Mouse (Mus musculus) liver, embryonic 14.5 days (tissue): ENCODE results near the gene Odc1. TPM values are rescaled to one million over a fixed set of nuclear protein-coding genes. Genes with fewer than 3 reads are reported as not detected.

Experiments used
- ATAC-seq: fragments of 200-750 bp; cut with Nextera tagmentation; 2 replicates; pipeline ENCODE4 v1.8.0; 2017; ENCODE audit warnings: moderate number of reproducible peaks, mild to moderate bottlenecking, moderate library complexity; ENCODE audit not compliant: insufficient read depth
- DNase-seq, 3 experiments: peaks; one replicate each; pipeline ENCODE4 v3.0.0-alpha.2; 2012 to 2013; ENCODE audit warnings: low read depth in 3 of 3, low spot score in 3 of 3
- H3K27ac ChIP-seq: fragments of 300-500 bp; sonication (generic); 2 replicates; pipeline ENCODE4 v1.5.1; 2014; ENCODE audit warnings: moderate library complexity, mild to moderate bottlenecking, control low read depth, inconsistent platforms
- H3K27me3 ChIP-seq: fragments of 300-500 bp; sonication (generic); 2 replicates; pipeline ENCODE4 v1.6.1; 2014; ENCODE audit warnings: mild to moderate bottlenecking, low read length, moderate library complexity; ENCODE audit not compliant: control insufficient read depth, insufficient read depth
- H3K36me3 ChIP-seq: fragments of 300-500 bp; sonication (generic); replicated peaks from 2 replicates; pipeline ENCODE4 v1.6.1; 2014; ENCODE audit warnings: low read depth; ENCODE audit not compliant: control insufficient read depth, insufficient read depth
- H3K4me1 ChIP-seq, 2 experiments: fragments of 200-500 bp in 1 of 2; fragments of 300-500 bp in 1 of 2; sonication (generic) in 1 of 2; replicated peaks; 2 replicates each; pipeline ENCODE4 v1.6.1; 2012 to 2014; ENCODE audit warnings: antibody characterized with exemption in 1 of 2, inconsistent platforms in 1 of 2, low read length in 1 of 2; ENCODE audit not compliant: control insufficient read depth in 2 of 2, insufficient read depth in 2 of 2
- H3K4me2 ChIP-seq: fragments of 300-500 bp; sonication (generic); 2 replicates; pipeline ENCODE4 v1.6.1; 2014; ENCODE audit warnings: low read depth, mild to moderate bottlenecking, control low read depth, moderate library complexity
- H3K4me3 ChIP-seq, 2 experiments: fragments of 200-500 bp in 1 of 2; fragments of 300-500 bp in 1 of 2; sonication (generic) in 1 of 2; 2 replicates each; pipeline ENCODE4 v1.5.1; 2012 to 2014; ENCODE audit warnings: low read depth in 2 of 2, low read length in 2 of 2, mild to moderate bottlenecking in 2 of 2, control low read depth in 1 of 2, inconsistent platforms in 1 of 2, moderate library complexity in 1 of 2; ENCODE audit not compliant: insufficient read depth in 1 of 2
- H3K9ac ChIP-seq: fragments of 300-500 bp; sonication (generic); replicated peaks from 2 replicates; pipeline ENCODE4 v1.6.1; 2014; ENCODE audit warnings: mild to moderate bottlenecking, control low read depth, moderate library complexity
- H3K9me3 ChIP-seq: fragments of 300-500 bp; sonication (generic); 2 replicates; pipeline ENCODE4 v1.6.1; 2016; ENCODE audit warnings: low read length, mixed read lengths; ENCODE audit not compliant: control insufficient read depth
- CTCF ChIP-seq: IDR thresholded peaks from 2 replicates; pipeline ENCODE4 v1.5.1; 2016; ENCODE audit warnings: antibody characterized with exemption, low read depth, control low read depth
- EP300 ChIP-seq: IDR thresholded peaks from 2 replicates; pipeline ENCODE4 v1.6.1; 2016; ENCODE audit warnings: antibody characterized with exemption, low read depth
- WGBS: fragments of 180-500 bp; shearing (Covaris S2); extraction: QIAGEN DNeasy Blood & Tissue Kit; methylation state at CpG from one replicate; pipeline ENCODE4 v1.1.7; 2014; ENCODE audit not compliant: insufficient replicate concordance; 5-methylcytosine and 5-hydroxymethylcytosine counted together
- polyA plus RNA-seq, 2 experiments: library from polyadenylated mRNA; depleted of rRNA in 1 of 2; stranded (reverse) in 1 of 2; unstranded in 1 of 2; fragments of >200 nt; fragmentation: Nextera tagmentation in 1 of 2; extraction: Ambion mirVana in 1 of 2; gene quantifications; 2 replicates each; pipeline versions ENCODE4 v1.2.1 to v1.2.3; 2012 to 2014

Odc1 gene
- polyA plus RNA-seq, 2 experiments = 444 to 457 TPM

DNA sequence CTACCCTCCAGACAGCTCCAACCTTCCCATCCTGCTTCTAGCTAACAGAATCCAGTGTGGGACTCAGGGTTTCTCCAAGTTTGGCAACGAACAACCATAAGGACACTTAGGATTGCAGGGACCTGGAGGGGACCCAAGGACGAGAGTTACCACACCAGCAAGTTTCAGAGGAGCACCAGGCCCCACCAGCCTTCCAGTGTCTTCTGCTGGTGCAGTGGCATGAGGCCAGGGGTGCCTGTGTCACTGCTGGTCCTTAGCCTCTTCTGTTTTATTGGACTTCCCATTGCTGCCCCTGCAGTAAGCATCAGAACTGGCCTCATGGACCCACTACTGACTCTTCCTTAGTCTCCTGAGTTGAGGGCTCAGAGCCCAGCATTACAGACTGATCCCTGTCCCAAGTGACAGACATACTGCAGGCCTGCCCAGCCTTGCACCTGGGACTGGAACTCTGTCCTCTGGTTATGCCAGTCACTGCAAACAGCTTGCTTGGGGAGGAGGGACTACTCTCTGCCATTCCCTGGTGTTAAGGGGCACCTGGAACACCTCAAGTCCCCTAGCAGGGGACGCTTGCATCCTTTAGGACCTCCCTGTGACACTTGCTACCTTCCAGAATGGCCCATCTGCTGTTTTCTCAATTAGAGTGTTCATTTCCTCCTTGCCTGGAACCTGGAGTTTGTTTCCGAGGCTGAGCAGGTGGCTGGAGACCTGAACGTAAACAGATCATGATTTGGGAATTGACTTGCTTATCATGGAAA is 30.7 kb downstream of the Odc1 start:
- no peak for ATAC-seq
- Histone ChIP-seq H3K9ac (no peak overlapping the region), H3K27me3 (no peaks in the 10 kb centered on the region), H3K27ac (no peak overlapping the region), H3K9me3 (no peaks in the 10 kb centered on the region), H3K4me3 (no peak overlapping the region), H3K4me1 (no peaks in the 10 kb centered on the region), H3K4me2 (no peak overlapping the region), H3K36me3 (no peaks in the 10 kb centered on the region)
- no peak for DNase-seq
- 45% methylated on average over 5 of the region's 5 CpGs for WGBS
- TF ChIP-seq CTCF = no peak
- TF ChIP-seq EP300 = no peak

DNA sequence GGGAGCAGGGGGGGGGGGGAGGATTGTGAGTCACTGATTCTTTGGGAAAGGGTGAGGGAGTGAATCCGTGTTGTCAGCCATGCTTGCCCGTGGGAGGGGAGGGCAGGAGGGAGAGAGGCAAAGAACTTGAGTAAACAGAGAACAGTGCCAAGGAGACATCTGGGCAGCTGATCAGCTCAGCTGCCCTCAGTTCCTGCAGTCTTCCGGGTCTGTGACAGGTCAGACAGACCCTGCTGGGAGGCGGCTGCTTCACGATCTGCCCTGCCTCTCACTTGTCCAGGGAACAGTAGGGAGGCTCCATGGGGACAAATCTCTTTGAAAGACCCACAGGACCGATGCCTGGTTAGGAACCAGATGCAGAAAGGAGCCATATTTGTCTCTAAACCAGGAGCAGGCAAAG is 31.4 kb downstream of the Odc1 start:
- no peak for DNase-seq
- no peak overlapping the region for H3K4me3 ChIP-seq
- TF ChIP-seq CTCF (no peak), EP300 (no peak)
- H3K4me1 ChIP-seq = no peaks in the 10 kb centered on the region
- no peaks in the 10 kb centered on the region for H3K9me3 ChIP-seq
- H3K27me3 ChIP-seq = no peaks in the 10 kb centered on the region
- H3K27ac ChIP-seq = no peak overlapping the region
- WGBS = 24% methylated on average over 6 of the region's 6 CpGs
- no peak overlapping the region for H3K9ac ChIP-seq
- no peak for ATAC-seq
- H3K36me3 ChIP-seq = no peaks in the 10 kb centered on the region
- no peak overlapping the region for H3K4me2 ChIP-seq

DNA sequence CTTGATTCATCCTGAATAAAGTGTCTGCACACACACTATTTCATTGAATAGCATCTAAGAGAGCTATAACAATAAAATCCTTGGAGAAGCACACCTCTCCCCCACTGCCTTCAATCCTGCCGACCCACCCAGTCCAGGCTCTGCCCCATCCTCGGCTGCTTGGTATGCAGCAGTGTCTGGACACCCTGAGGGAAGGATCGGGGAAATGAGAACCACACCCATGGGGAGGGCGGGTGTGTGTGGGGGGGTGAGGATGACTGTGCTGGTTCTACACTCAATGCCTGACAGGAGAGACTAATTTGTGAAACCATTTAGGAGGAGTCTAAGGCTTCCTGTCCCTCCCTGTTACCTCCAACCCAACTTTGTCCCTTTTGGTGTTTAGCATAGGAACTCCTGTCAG is 34.0 kb downstream of the Odc1 start:
- TF ChIP-seq EP300 = no peak
- TF ChIP-seq CTCF = no peak
- peak; percentile 56; the same call in 1 of the 2 replicates for ATAC-seq
- Histone ChIP-seq H3K9me3 (no peaks in the 10 kb centered on the region), H3K27ac (no peak overlapping the region), H3K4me2 (no peak overlapping the region), H3K4me1 (no peaks in the 10 kb centered on the region), H3K36me3 (no peaks in the 10 kb centered on the region), H3K27me3 (no peaks in the 10 kb centered on the region), H3K4me3 (no peak overlapping the region), H3K9ac (no peak overlapping the region)
- DNase-seq = no peak
- WGBS = 17% methylated on average over 4 of the region's 4 CpGs

DNA sequence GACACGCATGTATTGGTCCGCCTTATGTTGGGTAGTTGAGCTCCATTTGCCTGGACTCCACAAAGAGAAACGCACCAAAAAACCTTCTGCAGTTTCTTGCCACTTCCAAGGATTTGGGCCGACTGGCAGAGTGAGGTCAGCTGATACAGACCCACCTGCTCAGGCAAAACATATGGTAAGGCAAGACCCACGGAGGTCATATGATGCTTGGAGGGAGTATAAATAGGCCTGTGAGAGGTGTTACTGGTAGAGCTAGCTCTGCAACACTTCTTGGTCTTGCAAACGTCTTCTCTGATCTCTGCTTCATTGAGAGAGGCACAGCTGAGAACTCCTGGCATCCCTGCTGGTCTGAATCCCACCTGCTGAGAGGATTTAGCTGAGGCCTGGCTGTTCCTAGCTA is 36.4 kb downstream of the Odc1 start:
- Histone ChIP-seq H3K4me2 (no peak overlapping the region), H3K4me1 (no peaks in the 10 kb centered on the region), H3K36me3 (no peaks in the 10 kb centered on the region), H3K27ac (no peak overlapping the region), H3K9ac (no peak overlapping the region), H3K27me3 (no peaks in the 10 kb centered on the region), H3K4me3 (no peak overlapping the region), H3K9me3 (no peaks in the 10 kb centered on the region)
- 49% methylated on average over 6 of the region's 6 CpGs for WGBS
- no peak for TF ChIP-seq CTCF
- TF ChIP-seq EP300 = no peak
- DNase-seq = no peak
- ATAC-seq = no peak

DNA sequence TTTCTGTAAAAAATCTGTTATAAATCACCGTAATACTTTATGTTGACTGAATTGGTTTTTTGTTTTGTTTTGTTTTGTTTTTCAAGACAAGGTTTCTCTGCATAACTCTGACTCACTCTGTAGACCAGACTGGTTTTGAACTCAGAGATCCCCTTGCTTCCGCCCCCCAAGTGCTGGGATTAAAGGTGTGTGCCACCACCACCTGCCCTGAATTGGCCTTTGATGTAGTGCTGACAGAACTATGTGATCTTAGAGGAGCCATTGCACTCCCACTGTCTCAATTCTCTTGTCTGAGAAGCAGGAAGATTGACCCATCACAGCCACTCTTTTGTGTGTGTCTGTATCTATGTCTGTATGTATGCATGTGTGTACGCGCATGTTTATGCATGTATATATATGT is 37.8 kb downstream of the Odc1 start:
- ATAC-seq (no peak), DNase-seq (no peak)
- H3K9ac ChIP-seq = no peak overlapping the region
- H3K27me3 ChIP-seq = no peaks in the 10 kb centered on the region
- H3K4me2 ChIP-seq = no peak overlapping the region
- no peak overlapping the region for H3K4me3 ChIP-seq
- 83% methylated on average over 4 of the region's 4 CpGs for WGBS
- TF ChIP-seq CTCF = no peak
- TF ChIP-seq EP300 = no peak
- no peaks in the 10 kb centered on the region for H3K9me3 ChIP-seq
- H3K27ac ChIP-seq = no peak overlapping the region
- no peaks in the 10 kb centered on the region for H3K4me1 ChIP-seq
- no peaks in the 10 kb centered on the region for H3K36me3 ChIP-seq
